Mouse (Mus musculus) hindbrain, postnatal 0 days (tissue): ENCODE measurements at regions not wholly inside any gene's neighbourhood (a gene's known extent, or its start where the extent isn't known, plus 50 kb on each side); places are given as distances from the start of the nearest gene placed in this dataset.

ENCODE experiments used
- ATAC-seq: fragments of 200-750 bp; cut with Nextera tagmentation; 2 replicates; pipeline ENCODE4 v1.8.0; 2017; ENCODE audit warnings: mild to moderate bottlenecking, moderate TSS enrichment, moderate library complexity
- DNase-seq: peaks from one replicate; pipeline ENCODE4 v3.0.0-alpha.2; 2015; ENCODE audit warnings: low spot score
- H3K27ac ChIP-seq: fragments of 300-500 bp; sonication (generic); 2 replicates; pipeline ENCODE4 v1.5.1; 2014; ENCODE audit warnings: mild to moderate bottlenecking
- H3K27me3 ChIP-seq: fragments of 300-500 bp; sonication (generic); 2 replicates; pipeline ENCODE4 v1.6.1; 2014; ENCODE audit warnings: low read length, mixed read lengths; ENCODE audit not compliant: insufficient read depth
- H3K36me3 ChIP-seq: fragments of 300-500 bp; sonication (generic); 2 replicates; pipeline ENCODE4 v1.6.1; 2014; ENCODE audit warnings: low read length, mixed read lengths; ENCODE audit not compliant: insufficient read depth
- H3K4me1 ChIP-seq: fragments of 300-500 bp; sonication (generic); 2 replicates; pipeline ENCODE4 v1.6.1; 2014; ENCODE audit warnings: antibody characterized with exemption, low read length, mixed read lengths; ENCODE audit not compliant: insufficient read depth
- H3K4me2 ChIP-seq: fragments of 300-500 bp; sonication (generic); 2 replicates; pipeline ENCODE4 v1.6.1; 2014; ENCODE audit warnings: low read depth, mild to moderate bottlenecking, low read length, moderate library complexity, mixed read lengths
- H3K4me3 ChIP-seq: fragments of 300-500 bp; sonication (generic); 2 replicates; pipeline ENCODE4 v1.5.1; 2014; ENCODE audit warnings: low read length
- H3K9ac ChIP-seq: fragments of 300-500 bp; sonication (generic); replicated peaks from 2 replicates; pipeline ENCODE4 v1.6.1; 2014; ENCODE audit warnings: mild to moderate bottlenecking, low read length, moderate library complexity, mixed read lengths
- H3K9me3 ChIP-seq: fragments of 300-500 bp; sonication (generic); 2 replicates; pipeline ENCODE4 v1.6.1; 2016; ENCODE audit warnings: low read length, mixed read lengths
- CTCF ChIP-seq: IDR thresholded peaks from 2 replicates; pipeline ENCODE4 v1.5.1; 2016; ENCODE audit warnings: antibody characterized with exemption, control low read depth, low read depth
- WGBS: fragments of 180-500 bp; shearing (Covaris S2); extraction: QIAGEN DNeasy Blood & Tissue Kit; methylation state at CpG from one replicate; pipeline ENCODE4 v1.1.7; 2014; 5-methylcytosine and 5-hydroxymethylcytosine counted together

GRCm38 (mm10) chr1:48535044-48535443 lies 1642.4 kb upstream of the Slc39a10 start:
- Histone ChIP-seq H3K27ac (no peak overlapping the region), H3K4me3 (no peak overlapping the region), H3K36me3 (no peaks in the 10 kb centered on the region), H3K27me3 (no peaks in the 10 kb centered on the region), H3K4me2 (no peak overlapping the region), H3K9ac (no peak overlapping the region), H3K9me3 (no peaks in the 10 kb centered on the region), H3K4me1 (no peaks in the 10 kb centered on the region)
- WGBS = 74% methylated on average over 4 of the region's 4 CpGs
- DNase-seq = no peak
- TF ChIP-seq CTCF = no peak
- no peak for ATAC-seq

DNA sequence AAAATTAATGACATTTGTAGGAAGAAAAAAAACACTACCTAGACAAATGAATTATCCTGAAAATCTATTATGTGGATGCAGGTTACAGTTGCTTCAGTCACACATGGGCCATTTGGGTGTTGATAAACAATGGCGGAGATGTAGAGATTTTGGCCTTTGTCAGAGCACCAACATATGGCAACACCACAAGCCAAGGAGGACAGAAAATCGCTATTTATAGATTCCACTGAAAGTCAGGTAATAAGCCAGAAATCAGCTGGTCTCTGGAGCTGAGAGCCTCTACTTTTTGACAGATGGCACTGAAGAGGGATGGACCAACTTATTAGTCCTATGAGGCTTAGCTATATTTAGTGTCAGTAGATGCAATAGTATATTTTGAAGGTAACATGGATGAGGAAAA lies 1640.7 kb upstream of the Slc39a10 start:
- no peaks in the 10 kb centered on the region for H3K27me3 ChIP-seq
- no peak for DNase-seq
- no peaks in the 10 kb centered on the region for H3K4me1 ChIP-seq
- H3K36me3 ChIP-seq = no peaks in the 10 kb centered on the region
- 71% methylated on average over 2 of the region's 2 CpGs for WGBS
- no peak overlapping the region for H3K4me3 ChIP-seq
- H3K4me2 ChIP-seq = no peak overlapping the region
- H3K9ac ChIP-seq = no peak overlapping the region
- H3K27ac ChIP-seq = no peak overlapping the region
- no peaks in the 10 kb centered on the region for H3K9me3 ChIP-seq
- no peak for ATAC-seq
- TF ChIP-seq CTCF = no peak

GRCm38 (mm10) chr1:48488756-48489155 lies 1596.1 kb upstream of the Slc39a10 start:
- H3K9ac ChIP-seq = no peak overlapping the region
- H3K4me3 ChIP-seq = no peak overlapping the region
- H3K27me3 ChIP-seq = no peaks in the 10 kb centered on the region
- no peak overlapping the region for H3K4me2 ChIP-seq
- H3K4me1 ChIP-seq = no peaks in the 10 kb centered on the region
- no peaks in the 10 kb centered on the region for H3K9me3 ChIP-seq
- WGBS = 9% methylated on average over 1 of the region's 1 CpGs
- ATAC-seq (no peak), DNase-seq (peak; percentile 10)
- H3K27ac ChIP-seq = no peak overlapping the region
- H3K36me3 ChIP-seq = no peaks in the 10 kb centered on the region
- TF ChIP-seq CTCF = no peak

DNA sequence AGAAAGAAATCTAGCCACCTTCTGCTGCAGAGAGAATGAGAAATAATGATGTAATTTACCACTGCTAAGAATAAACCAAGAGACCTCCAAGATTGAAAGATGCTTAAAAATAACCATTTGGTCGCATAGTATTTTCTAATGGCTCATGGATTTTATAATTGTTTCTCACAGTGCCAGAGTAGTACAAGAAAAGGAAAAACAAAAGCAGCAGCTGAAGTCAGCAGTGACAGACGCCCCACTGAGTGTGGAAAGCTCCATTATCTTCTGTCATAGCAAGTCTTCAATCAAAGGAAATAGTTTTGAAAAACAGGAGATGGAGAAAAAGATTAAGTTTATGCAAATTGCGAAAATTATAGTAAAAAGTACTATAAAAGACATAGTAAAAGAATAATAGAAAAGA lies 1567.3 kb upstream of the Slc39a10 start:
- H3K27ac ChIP-seq = no peak overlapping the region
- no peak overlapping the region for H3K4me2 ChIP-seq
- no peak for ATAC-seq
- no peak for DNase-seq
- TF ChIP-seq CTCF = no peak
- no peaks in the 10 kb centered on the region for H3K27me3 ChIP-seq
- H3K9ac ChIP-seq = no peak overlapping the region
- no peak overlapping the region for H3K4me3 ChIP-seq
- no peaks in the 10 kb centered on the region for H3K4me1 ChIP-seq
- no peaks in the 10 kb centered on the region for H3K9me3 ChIP-seq
- H3K36me3 ChIP-seq = no peaks in the 10 kb centered on the region
- 48% methylated on average over 3 of the region's 3 CpGs for WGBS
